Mouse (Mus musculus) forebrain, embryonic 10.5 days (tissue): ENCODE data around the gene Dio3. TPM values are rescaled to one million over a fixed set of nuclear protein-coding genes. Genes with fewer than 3 reads are reported as not detected.

ENCODE experiments used
- DNase-seq: peaks from one replicate; pipeline ENCODE4 v3.0.0-alpha.2; 2017; ENCODE audit warnings: low spot score; ENCODE audit errors: extremely low spot score
- H3K27ac ChIP-seq: fragments of 300-500 bp; sonication (generic); 2 replicates; pipeline ENCODE4 v1.5.1; 2016; ENCODE audit warnings: mild to moderate bottlenecking
- H3K27me3 ChIP-seq: fragments of 300-500 bp; sonication (generic); 2 replicates; pipeline ENCODE4 v1.6.1; 2016; ENCODE audit warnings: mild to moderate bottlenecking; ENCODE audit not compliant: poor library complexity, severe bottlenecking
- H3K36me3 ChIP-seq: fragments of 300-500 bp; sonication (generic); replicated peaks from 2 replicates; pipeline ENCODE4 v1.6.1; 2016; ENCODE audit warnings: mild to moderate bottlenecking, moderate library complexity
- H3K4me1 ChIP-seq: fragments of 300-500 bp; sonication (generic); 2 replicates; pipeline ENCODE4 v1.6.1; 2016
- H3K4me3 ChIP-seq: fragments of 300-500 bp; sonication (generic); 2 replicates; pipeline ENCODE4 v1.5.1; 2016; ENCODE audit warnings: mild to moderate bottlenecking, moderate library complexity
- H3K9me3 ChIP-seq: fragments of 300-500 bp; sonication (generic); 2 replicates; pipeline ENCODE4 v1.6.1; 2016; ENCODE audit warnings: mild to moderate bottlenecking, moderate library complexity
- WGBS: fragments of 180-500 bp; shearing (Covaris S2); methylation state at CpG from one replicate; pipeline ENCODE4 v1.1.7; 2016; 5-methylcytosine and 5-hydroxymethylcytosine counted together
- microRNA-seq: library from miRNA; unstranded; fragments of <30 nt; microRNA quantifications from one replicate; pipeline ENCODE4, GENCODE M21; 2017
- polyA plus RNA-seq: library from polyadenylated mRNA; unstranded; fragments of >200 nt; fragmentation: Nextera tagmentation; extraction: Ambion mirVana; gene quantifications from 2 replicates; pipeline ENCODE4 v1.2.1, GENCODE M21; 2016

Dio3 gene
- polyA plus RNA-seq, 1 experiment from 2014 or later = 2.3 TPM

DNA sequence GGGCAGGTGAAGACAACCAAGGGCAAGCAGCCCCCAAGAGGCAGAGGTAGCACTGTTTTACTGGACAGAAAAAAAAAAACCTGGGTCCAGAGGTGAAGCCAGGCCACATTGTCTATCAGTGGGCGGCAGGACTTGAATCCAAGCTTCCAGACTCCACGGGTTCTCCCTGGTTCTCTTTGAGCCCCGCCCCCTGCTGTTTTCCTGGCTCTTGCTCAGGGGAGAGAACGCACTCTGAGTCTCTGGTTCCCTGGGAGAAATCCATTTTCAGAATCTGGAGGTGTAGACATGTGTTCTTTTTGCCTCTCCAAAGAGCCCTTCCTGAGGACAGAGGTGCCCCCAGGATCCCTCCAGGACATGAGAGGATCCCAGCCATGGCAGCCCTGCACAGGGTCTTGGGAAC, 9.2 kb upstream of the Dio3 start:
- no peaks in the 10 kb centered on the region for H3K9me3 ChIP-seq
- 81% methylated on average over 4 of the region's 4 CpGs for WGBS
- peaks cover 47% of the 10 kb centered on the region for H3K27me3 ChIP-seq
- no peak overlapping the region for H3K4me3 ChIP-seq
- no peaks in the 10 kb centered on the region for H3K36me3 ChIP-seq
- no peaks in the 10 kb centered on the region for H3K4me1 ChIP-seq
- no peak overlapping the region for H3K27ac ChIP-seq
- no peak for DNase-seq

DNA sequence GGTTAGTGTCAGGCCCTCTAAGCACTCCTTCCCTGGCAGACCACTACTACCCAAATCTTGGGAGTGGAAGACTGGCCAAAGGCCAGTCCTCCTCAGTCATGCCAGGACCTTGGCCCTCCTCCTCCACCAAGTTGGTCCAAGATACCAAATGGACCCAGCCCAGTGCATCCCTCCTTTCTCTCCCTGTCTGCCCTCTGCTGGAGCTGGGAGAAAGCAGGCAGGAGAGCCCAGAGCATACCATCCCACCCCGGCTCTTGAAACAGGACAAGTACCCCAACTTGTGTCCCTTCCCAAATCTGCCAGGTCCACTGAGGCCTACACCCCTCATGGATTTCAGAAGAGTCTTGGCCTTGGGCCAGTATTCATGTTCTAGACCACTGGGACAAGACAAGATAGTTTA, 2.8 kb upstream of the Dio3 start:
- H3K27me3 ChIP-seq = peaks cover 92% of the 10 kb centered on the region
- peaks cover 28% of the 10 kb centered on the region for H3K4me1 ChIP-seq
- no peaks in the 10 kb centered on the region for H3K36me3 ChIP-seq
- WGBS = 63% methylated on average over 1 of the region's 1 CpGs
- no peaks in the 10 kb centered on the region for H3K9me3 ChIP-seq
- H3K27ac ChIP-seq = no peak overlapping the region
- no peak overlapping the region for H3K4me3 ChIP-seq
- no peak for DNase-seq

DNA sequence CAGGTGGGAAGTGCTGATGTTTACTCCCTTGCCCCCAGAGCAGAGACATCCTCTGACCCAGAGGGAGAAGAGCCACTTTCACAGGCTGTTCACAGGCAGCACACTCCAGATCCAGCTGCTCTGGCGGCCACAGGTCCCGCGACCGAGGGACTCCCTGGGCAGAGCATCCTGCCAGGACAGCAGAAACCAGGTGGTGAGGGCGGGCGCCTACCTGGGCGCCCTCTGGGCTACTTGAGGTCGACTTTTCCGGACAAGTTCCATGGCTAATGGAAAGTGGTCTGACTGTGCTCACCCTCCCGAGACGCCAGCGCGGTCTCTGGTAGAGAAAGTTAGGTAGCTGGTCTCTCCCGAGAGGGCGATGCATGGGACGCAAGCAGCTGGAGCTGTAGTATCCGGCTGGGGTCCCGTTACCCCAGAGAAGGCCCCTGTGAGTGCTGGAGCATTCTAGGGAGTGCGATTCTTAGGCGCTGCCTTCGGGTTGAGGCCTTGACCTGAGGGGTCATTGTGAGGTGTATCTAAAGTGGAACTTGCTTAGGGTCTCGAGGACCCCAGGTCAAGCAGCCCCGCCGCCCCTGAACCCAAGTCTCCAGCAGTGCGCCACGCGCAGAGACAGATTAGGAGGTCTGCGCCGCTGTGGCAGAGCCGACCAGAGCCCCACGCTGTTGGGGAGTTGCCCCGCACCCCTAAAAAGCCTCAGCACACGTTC, 1.5 kb upstream of the Dio3 start:
- Histone ChIP-seq H3K9me3 (no peaks in the 10 kb centered on the region), H3K4me1 (peaks cover 42% of the 10 kb centered on the region), H3K27me3 (peaks cover 98% of the 10 kb centered on the region), H3K4me3 (peak overlapping the region; percentile 49), H3K27ac (no peak overlapping the region), H3K36me3 (no peaks in the 10 kb centered on the region)
- 2% methylated on average over 33 of the region's 33 CpGs for WGBS
- DNase-seq = peak; percentile 15

- WGBS = under 1% methylated on average over 58 of the region's 58 CpGs
- peak overlapping the region; percentile 49 for H3K4me3 ChIP-seq
- peak; percentile 25 for DNase-seq
- H3K9me3 ChIP-seq = no peaks in the 10 kb centered on the region
- H3K27ac ChIP-seq = no peak overlapping the region
- peaks cover 47% of the 10 kb centered on the region for H3K4me1 ChIP-seq
- H3K27me3 ChIP-seq = peaks cover 98% of the 10 kb centered on the region
- no peaks in the 10 kb centered on the region for H3K36me3 ChIP-seq
These were observed 932 bp upstream of the Dio3 start for GRCm38 (mm10) chr12:110277965-110278307.

GRCm38 (mm10) chr12:110280373-110280772, 1.5 kb downstream of the Dio3 start:
- Histone ChIP-seq H3K27me3 (peaks cover 100% of the 10 kb centered on the region), H3K36me3 (no peaks in the 10 kb centered on the region), H3K4me3 (no peak overlapping the region), H3K27ac (no peak overlapping the region), H3K9me3 (no peaks in the 10 kb centered on the region), H3K4me1 (peaks cover 56% of the 10 kb centered on the region)
- no peak for DNase-seq
- 1% methylated on average over 22 of the region's 22 CpGs for WGBS

GRCm38 (mm10) chr12:110283792-110284191, 4.9 kb downstream of the Dio3 start:
- DNase-seq = no peak
- Histone ChIP-seq H3K27ac (no peak overlapping the region), H3K4me1 (peaks cover 37% of the 10 kb centered on the region), H3K27me3 (peaks cover 88% of the 10 kb centered on the region), H3K36me3 (no peaks in the 10 kb centered on the region), H3K4me3 (no peak overlapping the region), H3K9me3 (no peaks in the 10 kb centered on the region; the same call in 1 of the 2 replicates)
- 14% methylated on average over 4 of the region's 4 CpGs for WGBS

DNA sequence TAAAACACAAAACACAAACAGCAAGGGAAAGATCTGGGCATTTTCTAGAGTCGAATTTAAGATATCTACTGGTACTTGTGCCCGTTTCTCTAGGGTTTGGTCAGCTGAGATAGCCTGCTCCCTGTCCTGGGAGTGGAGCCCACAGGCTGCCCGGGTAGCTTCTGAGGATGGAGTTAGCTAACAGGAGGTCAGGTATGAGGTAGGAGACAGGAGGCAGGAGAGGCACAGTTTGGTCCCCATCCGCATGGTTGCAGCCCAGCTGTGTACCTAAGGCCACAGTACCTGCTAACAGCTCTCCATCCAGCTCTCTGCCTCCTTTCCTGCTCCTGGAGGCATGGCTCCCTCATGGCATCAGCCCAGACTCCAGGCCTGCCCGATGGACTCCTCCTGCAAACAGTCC, 13.9 kb downstream of the Dio3 start:
- H3K27ac ChIP-seq = no peak overlapping the region
- H3K36me3 ChIP-seq = no peaks in the 10 kb centered on the region
- H3K4me1 ChIP-seq = peaks cover 6% of the 10 kb centered on the region
- no peak for DNase-seq
- no peaks in the 10 kb centered on the region for H3K27me3 ChIP-seq
- no peak overlapping the region for H3K4me3 ChIP-seq
- H3K9me3 ChIP-seq = no peaks in the 10 kb centered on the region; the same call in 1 of the 2 replicates
- WGBS = 88% methylated on average over 5 of the region's 5 CpGs

- H3K4me1 ChIP-seq = peaks cover 16% of the 10 kb centered on the region
- H3K4me3 ChIP-seq = no peak overlapping the region
- no peaks in the 10 kb centered on the region for H3K27me3 ChIP-seq
- H3K36me3 ChIP-seq = no peaks in the 10 kb centered on the region
- 0 out of 2 replicates have a peak, but pooled peaks cover 1% of the 10 kb centered on the region for H3K9me3 ChIP-seq
- 81% methylated on average over 16 of the region's 16 CpGs for WGBS
- DNase-seq = no peak
- H3K27ac ChIP-seq = no peak overlapping the region
These were observed 16.0 kb downstream of the Dio3 start for GRCm38 (mm10) chr12:110294891-110295290.

- 53% methylated on average over 11 of the region's 11 CpGs for WGBS
- DNase-seq = peak; percentile 26
These were observed 19.8 kb downstream of the Dio3 start for GRCm38 (mm10) chr12:110298653-110299052.

DNA sequence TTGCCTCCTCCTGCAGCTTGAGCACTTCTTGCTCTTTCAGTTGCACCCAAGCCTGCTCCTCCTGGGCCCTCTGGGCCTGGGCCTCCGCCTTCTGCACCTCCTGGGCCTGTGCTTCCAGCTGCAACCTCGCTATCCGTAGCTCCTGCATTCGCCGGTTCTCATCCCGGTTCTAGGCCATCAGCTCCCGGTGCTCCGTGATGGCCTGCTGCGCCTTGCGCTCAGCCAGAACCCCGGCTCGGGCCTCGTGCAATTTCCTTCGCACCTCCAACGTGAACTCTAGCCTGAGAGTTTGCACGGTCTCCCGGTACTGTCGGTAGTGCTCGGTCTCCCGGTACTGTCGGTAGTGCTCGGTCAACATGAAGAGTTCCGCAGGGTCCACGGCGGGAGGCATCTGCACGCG, 40.8 kb downstream of the Dio3 start:
- no peaks in the 10 kb centered on the region for H3K36me3 ChIP-seq
- H3K4me3 ChIP-seq = no peak overlapping the region
- H3K27me3 ChIP-seq = no peaks in the 10 kb centered on the region
- DNase-seq = no peak
- 94% methylated on average over 27 of the region's 27 CpGs for WGBS
- H3K4me1 ChIP-seq = no peaks in the 10 kb centered on the region
- H3K27ac ChIP-seq = no peak overlapping the region
- peaks cover 18% of the 10 kb centered on the region; the same call in 1 of the 2 replicates for H3K9me3 ChIP-seq

More at GRCm38 (mm10) chr12:110298653-110299052, 19.8 kb downstream of the Dio3 start:
- Histone ChIP-seq H3K4me1 (peaks cover 16% of the 10 kb centered on the region), H3K4me3 (no peak overlapping the region), H3K36me3 (no peaks in the 10 kb centered on the region), H3K27me3 (no peaks in the 10 kb centered on the region), H3K27ac (no peak overlapping the region), H3K9me3 (0 out of 2 replicates have a peak, but pooled peaks cover 9% of the 10 kb centered on the region)

Small RNA genes lying within 50 kb of the gene (microRNA-seq; reads per million reads assigned to microRNA genes)
- 233 reads per million, percentile 55 among the genes with 10 or more reads in this experiment for gene Mir1247

Other genes starting within 250 kb of the Dio3 start
- 135 and 138 TPM in 2 replicates for gene Ppp2r5c, start 168.1 kb downstream of the Dio3 start, polyA plus RNA-seq